Mouse (Mus musculus) thymus, postnatal 14 days (tissue): ENCODE results near the gene Ccdc27.

Source experiments
- DNase-seq: peaks from one replicate; pipeline ENCODE4 v3.0.0; 2021

Ccdc27 gene

GRCm38 (mm10) chr4:154042577-154042976 is at the start of gene Ccdc27:
Gene Ccdc27 (minus strand): TSS chr4:154042677.
- DNase-seq, result no peak

GRCm38 (mm10) chr4:154091356-154091755 is 48.9 kb upstream of the Ccdc27 start:
- DNase-seq, result no peak

GRCm38 (mm10) chr4:154089205-154089604 is 46.7 kb upstream of the Ccdc27 start:
- DNase-seq, result peak; percentile 32

- no peak for DNase-seq
Measured at GRCm38 (mm10) chr4:154086436-154086835, 44.0 kb upstream of the Ccdc27 start.

GRCm38 (mm10) chr4:154085856-154086255 is 43.4 kb upstream of the Ccdc27 start:
- no peak for DNase-seq

GRCm38 (mm10) chr4:154081974-154082373 is 39.5 kb upstream of the Ccdc27 start:
- DNase-seq, result no peak

GRCm38 (mm10) chr4:154081021-154081420 is 38.5 kb upstream of the Ccdc27 start:
- no peak for DNase-seq

- no peak for DNase-seq
Measured at GRCm38 (mm10) chr4:154080211-154080610, 37.7 kb upstream of the Ccdc27 start.

GRCm38 (mm10) chr4:154071941-154072340 is 29.5 kb upstream of the Ccdc27 start:
- DNase-seq, result no peak

- no peak for DNase-seq
Measured at GRCm38 (mm10) chr4:154071521-154071920, 29.0 kb upstream of the Ccdc27 start.

- DNase-seq, result no peak
Measured at GRCm38 (mm10) chr4:154070896-154071295, 28.4 kb upstream of the Ccdc27 start.

GRCm38 (mm10) chr4:154064827-154065773 is 22.6 kb upstream of the Ccdc27 start:
- peak; percentile 9 for DNase-seq

- no peak for DNase-seq
Measured at GRCm38 (mm10) chr4:154057696-154058095, 15.2 kb upstream of the Ccdc27 start.

GRCm38 (mm10) chr4:154056661-154057060 is 14.2 kb upstream of the Ccdc27 start:
- no peak for DNase-seq

- DNase-seq, result no peak
Measured at GRCm38 (mm10) chr4:154056046-154056445, 13.6 kb upstream of the Ccdc27 start.

- DNase-seq, result no peak
Measured at GRCm38 (mm10) chr4:154055482-154055881, 13.0 kb upstream of the Ccdc27 start.

- DNase-seq, result no peak
Measured at GRCm38 (mm10) chr4:154053065-154053464, 10.6 kb upstream of the Ccdc27 start.

- no peak for DNase-seq
Measured at GRCm38 (mm10) chr4:154051401-154051800, 8.9 kb upstream of the Ccdc27 start.

- no peak for DNase-seq
Measured at GRCm38 (mm10) chr4:154045837-154046236, 3.4 kb upstream of the Ccdc27 start.

GRCm38 (mm10) chr4:154037123-154037522 is 5.4 kb downstream of the Ccdc27 start:
- no peak for DNase-seq

- no peak for DNase-seq
Measured at GRCm38 (mm10) chr4:154028646-154029045, 13.8 kb downstream of the Ccdc27 start.

GRCm38 (mm10) chr4:154028066-154028465 is 14.4 kb downstream of the Ccdc27 start:
- DNase-seq, result no peak

GRCm38 (mm10) chr4:154026441-154026761 is 16.1 kb downstream of the Ccdc27 start:
- no peak for DNase-seq

- DNase-seq, result peak; percentile 36
Measured at GRCm38 (mm10) chr4:154025641-154026440, 16.6 kb downstream of the Ccdc27 start, which contains the start of gene Smim1. Gene Smim1 (minus strand): TSS chr4:154026230.
